Mouse (Mus musculus): ENCODE measurements at regions not wholly inside any gene's neighbourhood (a gene's known extent, or its start where the extent isn't known, plus 50 kb on each side); places are given as distances from the start of the nearest gene placed in this dataset.

- no peak for DNase-seq
Observed at GRCm38 (mm10) chr11:20882756-20883155, 51.9 kb upstream of the Lgalsl start.

- no peak for DNase-seq
Observed at GRCm38 (mm10) chr11:20883907-20884306, 53.1 kb upstream of the Lgalsl start.

GRCm38 (mm10) chr11:20887044-20887443, 56.2 kb upstream of the Lgalsl start:
- no peak for DNase-seq

- DNase-seq = no peak
Observed at GRCm38 (mm10) chr11:20890479-20890878, 59.6 kb upstream of the Lgalsl start.

- no peak for DNase-seq
Observed at GRCm38 (mm10) chr11:20891711-20892110, 60.9 kb upstream of the Lgalsl start.

GRCm38 (mm10) chr11:20896277-20897123, 65.6 kb upstream of the Lgalsl start:
- DNase-seq = peak; percentile 77

GRCm38 (mm10) chr11:20897468-20897867, 66.6 kb upstream of the Lgalsl start:
- DNase-seq = peak; percentile 49

GRCm38 (mm10) chr11:20898558-20898957, 67.7 kb upstream of the Lgalsl start:
- DNase-seq = no peak

GRCm38 (mm10) chr11:20899766-20900165, 68.9 kb upstream of the Lgalsl start:
- no peak for DNase-seq

- DNase-seq = no peak
Observed at GRCm38 (mm10) chr11:20902001-20902400, 71.1 kb upstream of the Lgalsl start.

GRCm38 (mm10) chr11:20902910-20903309, 72.1 kb upstream of the Lgalsl start:
- no peak for DNase-seq

GRCm38 (mm10) chr11:20907996-20908395, 77.1 kb upstream of the Lgalsl start:
- no peak for DNase-seq

- no peak for DNase-seq
Observed at GRCm38 (mm10) chr11:20908471-20908870, 77.6 kb upstream of the Lgalsl start.

GRCm38 (mm10) chr11:20913042-20913441, 82.2 kb upstream of the Lgalsl start:
- no peak for DNase-seq

- DNase-seq = peak; percentile 90
Observed at GRCm38 (mm10) chr11:20913598-20914296, 82.9 kb upstream of the Lgalsl start.

- no peak for DNase-seq
Observed at GRCm38 (mm10) chr11:20914297-20914997, 83.6 kb upstream of the Lgalsl start.

GRCm38 (mm10) chr11:20915182-20915602, 84.3 kb upstream of the Lgalsl start:
- peak; percentile 54 for DNase-seq

GRCm38 (mm10) chr11:20915687-20916432, 85.0 kb upstream of the Lgalsl start:
- peak; percentile 24 for DNase-seq

GRCm38 (mm10) chr11:20916473-20916911, 85.6 kb upstream of the Lgalsl start:
- no peak for DNase-seq

GRCm38 (mm10) chr11:20916961-20917360, 86.1 kb upstream of the Lgalsl start:
- DNase-seq = no peak

- no peak for DNase-seq
Observed at GRCm38 (mm10) chr11:20917483-20917882, 86.6 kb upstream of the Lgalsl start.

GRCm38 (mm10) chr11:20923115-20923514, 92.3 kb upstream of the Lgalsl start:
- no peak for DNase-seq
